Mouse (Mus musculus) adrenal gland, adult 2 months (tissue): Measurements from ENCODE around the gene Gm14597. TPM values are rescaled to one million over a fixed set of nuclear protein-coding genes. Genes with fewer than 3 reads are reported as not detected.
"Not testable (repeated sequence)": the region's sequence is repeated elsewhere in the genome, so short reads cannot be mapped to it uniquely, and the experiment has no call there.

Source experiments
- DNase-seq: peaks from one replicate; pipeline ENCODE4 v3.0.0; 2021
- long read RNA-seq: library from polyadenylated mRNA; stranded (forward); transcript quantifications from one replicate; pipeline ENCODE4 v2.0.0, GENCODE M21; 2021
- polyA plus RNA-seq: library from polyadenylated mRNA; depleted of rRNA; stranded (reverse); fragments of >200 nt; gene quantifications from 2 replicates; pipeline ENCODE4 v1.2.3, GENCODE M21; 2012; rRNA removed
- total RNA-seq, 2 experiments: library from RNA; stranded (reverse); gene quantifications; 2 replicates each; pipeline ENCODE4 v1.2.3; 2021

Gm14597 gene
- total RNA-seq (not detected), polyA plus RNA-seq (not detected in 2 replicates)
- long read RNA-seq = 0 reads

DNA sequence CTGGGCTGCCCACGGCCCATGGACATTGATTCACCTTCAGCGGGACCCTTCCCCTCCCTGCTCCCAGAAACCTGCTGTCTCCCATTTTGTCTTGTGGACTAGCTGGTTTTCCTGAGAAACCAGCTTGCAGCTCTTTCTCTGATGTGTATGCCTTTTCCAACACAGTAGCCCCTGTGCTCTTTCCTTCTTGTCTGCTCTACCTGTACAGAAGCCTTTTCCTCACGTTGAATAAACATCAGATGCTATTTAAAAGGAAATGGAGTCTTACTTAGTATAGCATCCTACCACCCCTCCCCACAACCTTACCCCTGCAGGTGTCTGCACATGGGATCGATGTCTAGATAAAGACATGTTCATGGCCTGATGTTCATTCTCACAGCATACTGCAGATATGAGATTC, at the start of gene Gm14597:
Gene Gm14597, minus strand, starts transcription at position 101 of the 400 bp plus-strand sequence.
- not testable (repeated sequence) for DNase-seq

DNA sequence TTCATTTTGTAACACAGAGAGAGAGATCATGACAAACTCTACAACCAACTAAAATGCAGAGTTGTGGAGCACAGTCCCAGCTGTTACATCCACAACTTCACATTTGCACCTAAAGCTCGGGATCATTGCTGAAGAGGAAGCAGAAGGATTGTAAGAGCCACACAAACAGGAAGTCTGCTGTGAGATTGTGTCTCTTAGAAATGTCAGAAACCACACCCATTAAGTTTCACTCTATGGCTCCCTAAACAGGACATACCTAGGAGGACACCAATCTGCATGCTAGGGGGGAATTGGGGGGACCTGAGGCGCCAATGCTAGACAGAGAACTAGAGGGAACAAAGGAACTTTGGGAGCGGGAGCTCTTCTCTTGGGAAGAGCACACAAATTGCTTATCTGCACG, 44.1 kb upstream of the Gm14597 start:
- DNase-seq = not testable (repeated sequence)

DNA sequence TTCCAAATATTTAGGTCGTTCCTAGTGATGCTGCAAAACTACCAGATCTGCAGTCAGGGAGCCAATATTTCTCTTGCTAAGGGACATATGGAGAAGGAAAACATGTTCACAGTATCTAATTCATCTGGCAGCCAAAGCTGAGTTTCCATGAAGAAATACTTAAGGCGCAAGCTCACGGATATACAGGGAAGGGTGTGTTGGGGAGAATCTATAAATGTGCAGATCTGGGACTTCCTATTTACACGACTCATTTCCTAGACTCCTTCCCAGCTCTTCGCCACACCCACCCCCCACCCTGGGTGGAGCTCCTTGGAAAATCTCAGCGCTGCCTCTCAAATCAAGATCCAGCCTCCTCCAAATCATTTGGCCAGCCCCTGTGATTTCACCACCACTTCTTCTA, 37.1 kb upstream of the Gm14597 start:
- DNase-seq = no peak

- DNase-seq = peak; percentile 88
These were observed 34.5 kb upstream of the Gm14597 start, which contains the start of gene Rtl8a for GRCm38 (mm10) chrX:53642980-53643961. Rtl8a (minus strand) TSS chrX:53643682.

DNA sequence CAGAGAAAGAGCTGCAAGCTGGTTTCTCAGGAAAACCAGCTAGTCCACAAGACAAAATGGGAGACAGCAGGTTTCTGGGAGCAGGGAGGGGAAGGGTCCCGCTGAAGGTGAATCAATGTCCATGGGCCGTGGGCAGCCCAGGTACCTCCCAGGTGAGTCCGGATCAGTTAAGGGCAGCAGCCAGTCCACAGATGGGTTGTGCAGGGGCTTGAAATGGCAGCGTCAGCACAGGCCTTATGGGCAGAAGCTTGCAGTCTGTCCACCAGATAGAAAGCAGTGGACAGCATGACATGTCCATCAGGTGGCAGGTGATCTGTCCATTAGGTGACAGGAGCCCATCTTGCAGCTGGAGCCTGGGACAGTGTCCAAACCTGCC, 33.8 kb upstream of the Gm14597 start:
- DNase-seq = peak; percentile 1

DNA sequence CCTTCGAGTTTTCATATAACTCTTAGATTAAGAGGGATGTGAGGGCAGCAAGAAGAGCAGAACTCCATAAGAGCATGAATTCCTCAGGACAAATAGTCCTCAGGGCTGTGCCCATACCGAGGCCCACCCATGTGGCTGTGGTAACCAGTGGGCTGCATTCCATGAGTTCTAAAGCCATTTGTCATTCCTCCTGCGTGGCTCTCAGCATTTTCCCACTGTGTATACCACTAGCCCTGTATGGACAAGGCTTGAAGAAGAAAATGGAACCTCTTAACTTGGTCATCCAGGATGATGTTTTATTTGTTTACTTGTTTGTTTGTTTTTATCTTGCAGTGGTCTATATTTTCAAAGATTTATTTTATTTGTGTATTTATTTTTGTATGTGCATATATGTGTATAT, 29.3 kb upstream of the Gm14597 start:
- DNase-seq = not testable (repeated sequence)

DNA sequence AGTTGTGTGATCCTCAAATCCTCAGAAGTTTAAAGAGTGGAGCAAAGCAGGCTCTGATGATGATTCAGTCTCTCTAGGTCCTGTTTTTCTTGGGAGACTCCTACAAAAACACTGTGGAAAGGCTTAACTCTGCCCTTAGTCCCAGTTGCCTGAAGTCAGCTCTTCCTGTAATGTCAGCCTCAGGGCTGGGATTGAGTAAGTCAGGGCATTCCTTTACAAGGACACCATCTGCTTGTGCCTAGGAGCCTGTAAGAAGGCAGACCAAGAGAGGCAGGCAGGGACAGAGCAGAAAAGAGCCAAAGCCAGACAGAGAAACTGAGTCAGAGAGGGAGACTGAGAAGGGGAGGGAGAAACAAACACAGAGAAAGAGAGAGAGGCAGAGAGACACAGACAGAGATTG, 2.6 kb upstream of the Gm14597 start:
- DNase-seq = not testable (repeated sequence)

DNA sequence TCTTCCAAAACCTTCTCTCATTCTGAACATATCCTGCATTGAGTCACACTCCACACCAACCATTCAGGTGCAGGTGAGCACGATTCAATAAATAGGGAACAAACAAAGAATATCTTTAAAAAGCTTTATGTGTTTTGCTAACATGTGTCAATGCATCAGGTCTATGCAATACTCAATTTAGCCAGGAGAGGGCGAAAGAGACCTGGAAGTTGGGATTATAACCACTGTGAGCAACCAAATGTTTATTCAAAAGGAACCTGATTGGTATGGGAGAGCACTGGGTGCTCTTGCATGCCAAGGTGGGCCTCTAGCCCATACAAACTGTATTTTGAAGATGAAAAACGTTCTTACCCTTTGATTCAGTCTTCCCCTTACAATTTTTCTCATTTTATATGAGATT, 1.8 kb upstream of the Gm14597 start:
- DNase-seq = peak; percentile 59

DNA sequence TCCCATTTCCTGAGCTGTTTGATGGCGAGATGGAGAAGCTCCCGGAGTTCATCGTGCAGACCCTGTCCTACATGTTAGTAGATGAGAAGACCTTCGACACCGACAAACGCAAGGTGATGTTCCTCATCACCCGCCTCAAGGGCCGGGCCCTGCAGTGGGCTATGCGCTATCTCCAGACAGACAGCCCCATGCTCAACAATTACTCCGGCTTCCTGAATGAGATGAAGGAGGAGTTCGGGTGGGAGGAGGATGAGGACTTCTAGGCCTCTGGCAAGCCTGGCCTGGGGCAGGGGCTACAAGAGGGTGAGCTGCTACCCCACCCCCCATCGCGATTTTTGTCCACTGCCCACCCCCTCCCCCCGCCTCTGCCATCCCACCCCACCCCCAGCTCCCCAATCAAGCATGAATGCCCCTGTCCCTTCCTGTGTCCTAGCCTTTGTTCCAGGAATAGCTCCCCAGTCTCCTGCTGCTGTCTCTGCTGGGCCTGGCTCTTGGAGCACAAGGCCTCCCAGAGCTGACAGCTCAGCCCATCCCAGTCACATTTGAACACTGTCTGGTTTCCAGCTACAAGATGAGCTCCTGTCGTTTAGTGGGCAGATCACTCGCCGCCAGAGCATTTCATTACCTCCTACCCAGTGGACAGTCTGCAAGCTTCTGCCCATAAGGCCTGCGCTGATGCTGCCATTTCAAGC, 511 bp downstream of the Gm14597 start:
- DNase-seq = peak; percentile 15

GRCm38 (mm10) chrX:53607242-53608121, 1.3 kb downstream of the Gm14597 start, which contains the start of gene Rtl8c:
Rtl8c (plus strand) TSS chrX:53608032.
- peak; percentile 77 for DNase-seq

- DNase-seq = not testable (repeated sequence)
These were observed 2.6 kb downstream of the Gm14597 start for GRCm38 (mm10) chrX:53606176-53606575.

DNA sequence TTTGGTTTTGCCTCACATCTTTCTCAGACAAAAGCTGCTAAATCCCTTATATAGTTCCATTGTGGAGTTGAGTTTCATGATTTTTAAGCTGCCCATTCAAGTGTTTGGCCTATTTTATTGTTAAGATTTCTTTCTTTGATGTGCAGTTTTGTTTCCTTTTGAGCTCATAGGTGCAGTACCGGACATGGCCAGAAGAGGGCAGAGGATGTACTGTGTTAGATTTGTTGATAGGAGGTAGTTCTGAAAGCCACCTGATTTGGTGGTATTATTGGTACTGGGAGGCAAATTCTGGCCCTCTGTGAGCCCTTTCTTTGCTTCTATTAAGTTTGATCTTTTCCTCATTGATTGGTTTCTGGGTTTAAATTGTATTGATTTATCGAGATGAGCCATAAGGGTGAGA, 8.8 kb downstream of the Gm14597 start:
- DNase-seq = peak; percentile 37

DNA sequence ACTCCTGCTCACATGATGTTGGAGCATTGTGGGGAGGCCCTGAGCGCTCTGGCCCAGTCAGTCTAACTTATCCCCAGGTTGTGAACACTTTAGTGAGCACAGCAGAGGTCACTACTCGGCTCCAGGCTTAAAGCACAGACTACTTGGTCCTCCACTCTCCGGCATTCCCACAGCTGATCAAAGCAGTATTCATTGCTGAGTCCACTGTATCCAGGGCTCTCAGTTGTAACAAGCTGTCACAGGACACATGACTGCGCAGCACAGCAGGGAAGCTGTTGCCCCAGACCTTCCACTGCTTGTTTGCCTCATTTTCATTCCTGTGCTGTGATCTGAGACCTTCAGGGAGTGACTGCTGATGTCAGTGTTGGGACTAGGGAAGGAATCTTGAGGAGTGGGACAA, 25.4 kb downstream of the Gm14597 start:
- DNase-seq = not testable (repeated sequence)

DNA sequence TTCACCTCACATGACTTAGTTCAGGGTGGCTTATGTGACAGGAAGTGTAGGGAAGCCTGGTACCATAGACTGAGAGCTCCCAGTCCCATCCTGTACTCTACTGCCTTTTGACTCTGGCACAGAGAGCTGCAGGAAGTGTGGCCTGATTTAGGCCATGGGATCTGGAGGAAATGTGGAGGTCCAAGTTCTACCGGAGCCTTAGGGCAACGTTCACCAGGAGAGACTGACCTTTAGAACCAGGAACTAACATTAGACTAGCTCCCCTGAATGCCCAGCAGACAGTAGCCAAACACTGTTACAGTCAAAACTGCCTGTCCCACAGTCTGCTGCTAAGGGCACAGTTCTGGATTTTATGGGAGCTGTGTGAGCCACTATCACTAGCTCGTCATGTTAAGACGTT, 27.4 kb downstream of the Gm14597 start:
- DNase-seq = not testable (repeated sequence)

DNA sequence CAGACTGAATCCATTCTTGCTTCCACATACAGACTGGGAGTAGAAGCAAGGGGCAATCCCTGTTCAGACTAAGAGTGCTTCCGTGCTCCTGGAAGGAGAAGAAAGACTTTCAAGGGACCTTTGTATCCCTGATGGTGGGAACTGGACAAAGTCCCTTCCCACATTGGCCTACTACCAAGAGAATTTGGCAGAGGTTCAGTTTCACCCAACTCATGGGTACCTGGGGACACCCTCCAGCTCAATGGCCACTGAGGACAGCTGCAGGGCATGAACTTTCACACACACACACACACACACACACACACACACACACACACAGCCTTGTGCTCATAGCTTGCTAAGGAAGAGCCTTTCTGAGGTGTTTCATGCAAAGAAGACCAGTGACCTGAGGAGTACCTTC, 29.5 kb downstream of the Gm14597 start:
- DNase-seq = no peak

Other genes starting within 250 kb of the Gm14597 start
- 10 to 100 TPM; 18.4 to 25.8 TPM for gene Mospd1, start 238.5 kb downstream of the Gm14597 start, total RNA-seq
- 0.27 and 0.42 TPM in 2 replicates for gene Mospd1, start 238.5 kb downstream of the Gm14597 start, polyA plus RNA-seq
- gene Etd, start 174.1 kb downstream of the Gm14597 start, total RNA-seq = not detected
- not detected in 2 replicates for gene Etd, start 174.1 kb downstream of the Gm14597 start, polyA plus RNA-seq
- gene Rtl8c, start 947 bp downstream of the Gm14597 start, total RNA-seq = 100 to 1,000 TPM; 126 to 170 TPM
- 81.9 and 90.6 TPM in 2 replicates for gene Rtl8c, start 947 bp downstream of the Gm14597 start, polyA plus RNA-seq
- gene Rtl8a, start 34.7 kb upstream of the Gm14597 start, total RNA-seq = 100 to 1,000 TPM; 168 to 176 TPM
- gene Rtl8a, start 34.7 kb upstream of the Gm14597 start, polyA plus RNA-seq = 308 and 401 TPM in 2 replicates
- 100 to 1,000 TPM; 108 to 110 TPM for gene Rtl8b, start 61.4 kb upstream of the Gm14597 start, total RNA-seq
- 236 and 261 TPM in 2 replicates for gene Rtl8b, start 61.4 kb upstream of the Gm14597 start, polyA plus RNA-seq
- gene 4930502E18Rik, start 115.8 kb upstream of the Gm14597 start, total RNA-seq = not detected
- gene 4930502E18Rik, start 115.8 kb upstream of the Gm14597 start, polyA plus RNA-seq = not detected in 2 replicates
- not detected for gene 1700013H16Rik, start 148.9 kb upstream of the Gm14597 start, total RNA-seq
- gene 1700013H16Rik, start 148.9 kb upstream of the Gm14597 start, polyA plus RNA-seq = not detected in 2 replicates
- not detected for gene Zfp36l3, start 167.4 kb upstream of the Gm14597 start, total RNA-seq
- gene Zfp36l3, start 167.4 kb upstream of the Gm14597 start, polyA plus RNA-seq = 0.07 and 0.15 TPM in 2 replicates
- 1 to 10 TPM; 1.4 TPM for gene Xlr, start 188.7 kb upstream of the Gm14597 start, total RNA-seq
- not detected in 2 replicates for gene Xlr, start 188.7 kb upstream of the Gm14597 start, polyA plus RNA-seq